Mouse (Mus musculus) liver, adult 2 months (tissue): ENCODE results near the gene Tpx2. TPM values are rescaled to one million over a fixed set of nuclear protein-coding genes. Genes with fewer than 3 reads are reported as not detected.

ENCODE experiments used
- DNase-seq: peaks from one replicate; pipeline ENCODE4 v3.0.0-alpha.2; 2011; ENCODE audit warnings: low read depth, low spot score; ENCODE audit errors: extremely low read depth
- H3K27ac ChIP-seq: fragments of 200-500 bp; replicated peaks from 2 replicates; pipeline ENCODE4 v1.5.1; 2012; ENCODE audit warnings: low read depth, mild to moderate bottlenecking, control low read depth, inconsistent platforms, low read length; ENCODE audit not compliant: insufficient read depth
- H3K27me3 ChIP-seq: fragments of 200-500 bp; 2 replicates; pipeline ENCODE4 v1.6.1; 2012; ENCODE audit warnings: mild to moderate bottlenecking, moderate library complexity, low read length, inconsistent platforms; ENCODE audit not compliant: control insufficient read depth, insufficient read depth
- H3K36me3 ChIP-seq: fragments of 200-500 bp; 2 replicates; pipeline ENCODE4 v1.6.1; 2012; ENCODE audit warnings: low read length, inconsistent platforms; ENCODE audit not compliant: control insufficient read depth, insufficient read depth
- H3K4me1 ChIP-seq: fragments of 200-500 bp; 2 replicates; pipeline ENCODE4 v1.6.1; 2011; ENCODE audit warnings: low read length; ENCODE audit not compliant: control insufficient read depth, insufficient read depth
- H3K4me3 ChIP-seq: fragments of 200-500 bp; 2 replicates; pipeline ENCODE4 v1.5.1; 2011; ENCODE audit warnings: low read depth, mild to moderate bottlenecking, control low read depth, low read length, moderate library complexity; ENCODE audit not compliant: insufficient read depth
- H3K79me2 ChIP-seq: fragments of 200-500 bp; 2 replicates; pipeline ENCODE4 v1.6.1; 2012; ENCODE audit warnings: inconsistent platforms, mild to moderate bottlenecking, low read length, moderate library complexity; ENCODE audit not compliant: control insufficient read depth, insufficient read depth
- H3K9ac ChIP-seq: fragments of 200-500 bp; 2 replicates; pipeline ENCODE4 v1.6.1; 2012; ENCODE audit warnings: low read depth, mild to moderate bottlenecking, control low read depth, inconsistent platforms, low read length
- CTCF ChIP-seq: fragments of 200-500 bp; IDR thresholded peaks from 2 replicates; pipeline ENCODE4 v1.5.1; 2011; ENCODE audit warnings: low read depth, low read length, control low read depth
- POLR2A ChIP-seq: fragments of 200-500 bp; IDR thresholded peaks from 2 replicates; pipeline ENCODE4 v1.6.1; 2011; ENCODE audit warnings: low read length, control low read depth; ENCODE audit not compliant: insufficient read depth; ENCODE audit errors: extremely low read depth
- WGBS: fragments of 180-500 bp; shearing (Covaris S2); methylation state at CpG from one replicate; pipeline ENCODE4 v1.1.7; 2018; 5-methylcytosine and 5-hydroxymethylcytosine counted together
- polyA plus RNA-seq: library from polyadenylated mRNA; depleted of rRNA; stranded (reverse); fragments of >200 nt; gene quantifications from 2 replicates; pipeline ENCODE4 v1.2.3, GENCODE M21; 2012
- total RNA-seq: library from RNA; depleted of rRNA; stranded (reverse); fragments of >200 nt; gene quantifications from 2 replicates; pipeline ENCODE4 v1.2.3, GENCODE M21; 2014

Gene Tpx2
- total and polyA plus RNA-seq, 2 experiments = 0.04 to 0.18 TPM

GRCm38 (mm10) chr2:152887230-152887629, 39.5 kb downstream of the Tpx2 start:
- H3K79me2 ChIP-seq = no peaks in the 10 kb centered on the region
- TF ChIP-seq CTCF = no peak
- no peak for TF ChIP-seq POLR2A
- WGBS = 92% methylated on average over 3 of the region's 3 CpGs
- H3K4me1 ChIP-seq = no peaks in the 10 kb centered on the region
- H3K9ac ChIP-seq = no peak overlapping the region
- no peak for DNase-seq
- no peaks in the 10 kb centered on the region for H3K36me3 ChIP-seq
- H3K4me3 ChIP-seq = no peak overlapping the region
- no peaks in the 10 kb centered on the region for H3K27me3 ChIP-seq
- H3K27ac ChIP-seq = no peak overlapping the region

DNA sequence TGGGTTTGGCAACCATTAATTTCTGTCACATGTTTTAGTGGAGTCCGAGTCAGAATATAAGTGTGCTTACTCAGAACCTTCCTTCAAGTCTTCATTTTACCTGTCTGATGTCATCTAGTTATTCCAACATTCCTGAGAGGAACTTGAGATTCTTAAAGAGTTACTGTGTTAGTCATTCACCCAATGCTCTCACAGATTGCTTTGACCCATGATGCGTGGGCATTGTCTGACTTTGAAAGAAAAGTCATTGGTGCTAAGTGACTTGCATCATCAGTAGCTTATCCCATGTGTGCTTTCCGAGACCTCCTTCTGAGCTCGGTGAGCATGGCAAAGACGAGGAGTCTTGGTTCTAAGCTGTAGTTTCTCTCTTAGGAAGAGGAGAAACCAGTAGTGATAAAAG, 41.0 kb downstream of the Tpx2 start:
- Histone ChIP-seq H3K27me3 (no peaks in the 10 kb centered on the region), H3K27ac (no peak overlapping the region), H3K4me1 (no peaks in the 10 kb centered on the region), H3K4me3 (no peak overlapping the region), H3K36me3 (no peaks in the 10 kb centered on the region), H3K79me2 (no peaks in the 10 kb centered on the region), H3K9ac (no peak overlapping the region)
- 97% methylated on average over 5 of the region's 5 CpGs for WGBS
- TF ChIP-seq POLR2A = no peak
- no peak for TF ChIP-seq CTCF
- DNase-seq = no peak

GRCm38 (mm10) chr2:152895834-152896233, 48.1 kb downstream of the Tpx2 start:
- WGBS = 94% methylated on average over 9 of the region's 9 CpGs
- no peaks in the 10 kb centered on the region for H3K36me3 ChIP-seq
- TF ChIP-seq CTCF (no peak), POLR2A (no peak)

DNA sequence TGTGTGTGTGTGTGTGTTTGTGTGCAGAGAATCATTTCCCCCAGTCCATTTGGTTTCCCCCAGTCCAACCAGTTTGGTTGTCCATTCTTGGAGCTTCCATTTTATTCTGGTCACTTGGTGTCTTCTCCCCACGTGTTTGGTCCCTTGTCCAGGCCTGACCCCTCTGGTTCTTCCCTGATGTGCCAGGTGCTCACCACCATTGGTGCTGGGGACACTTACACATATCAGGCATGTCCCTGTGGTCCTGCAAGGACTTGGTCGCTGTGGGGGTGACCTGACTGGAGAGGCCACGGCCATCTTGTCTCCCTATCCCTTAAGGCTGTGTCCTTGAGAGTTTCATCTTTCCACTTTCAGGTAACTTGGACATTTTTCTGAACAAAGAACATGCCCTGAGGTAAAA, 49.2 kb downstream of the Tpx2 start:
- DNase-seq = no peak
- Histone ChIP-seq H3K9ac (no peak overlapping the region), H3K4me3 (no peak overlapping the region), H3K4me1 (no peaks in the 10 kb centered on the region), H3K27ac (no peak overlapping the region), H3K36me3 (no peaks in the 10 kb centered on the region), H3K79me2 (no peaks in the 10 kb centered on the region), H3K27me3 (no peaks in the 10 kb centered on the region)
- WGBS = 84% methylated on average over 3 of the region's 3 CpGs
- TF ChIP-seq POLR2A = no peak
- no peak for TF ChIP-seq CTCF

More at GRCm38 (mm10) chr2:152895834-152896233, 48.1 kb downstream of the Tpx2 start:
- H3K79me2 ChIP-seq = no peaks in the 10 kb centered on the region
- no peak for DNase-seq
- no peaks in the 10 kb centered on the region for H3K27me3 ChIP-seq
- no peak overlapping the region for H3K9ac ChIP-seq
- H3K4me1 ChIP-seq = no peaks in the 10 kb centered on the region
- no peak overlapping the region for H3K4me3 ChIP-seq
- H3K27ac ChIP-seq = no peak overlapping the region

DNA sequence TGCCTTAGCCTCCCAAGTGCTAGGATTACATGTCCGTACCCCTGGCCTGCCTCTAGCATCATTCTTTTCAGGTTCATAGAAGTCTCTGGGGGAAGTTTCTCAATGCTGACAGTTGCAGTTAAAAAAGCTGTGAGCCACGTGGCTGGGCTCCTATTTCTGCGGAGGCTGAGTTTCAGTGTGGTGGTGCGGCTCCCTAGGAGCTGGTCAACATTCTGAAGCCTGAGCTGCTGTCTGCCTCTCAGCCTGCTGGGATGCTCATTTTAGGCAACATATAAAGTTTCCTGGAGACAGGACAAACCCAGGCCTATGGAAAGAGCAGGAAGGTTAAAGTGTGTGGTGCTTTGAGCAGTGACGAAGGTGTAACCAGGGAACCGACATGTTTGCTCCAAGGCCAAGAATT, 51.2 kb downstream of the Tpx2 start:
- TF ChIP-seq CTCF = no peak
- no peak for TF ChIP-seq POLR2A
- no peak overlapping the region for H3K27ac ChIP-seq
- WGBS = 90% methylated on average over 6 of the region's 6 CpGs

DNA sequence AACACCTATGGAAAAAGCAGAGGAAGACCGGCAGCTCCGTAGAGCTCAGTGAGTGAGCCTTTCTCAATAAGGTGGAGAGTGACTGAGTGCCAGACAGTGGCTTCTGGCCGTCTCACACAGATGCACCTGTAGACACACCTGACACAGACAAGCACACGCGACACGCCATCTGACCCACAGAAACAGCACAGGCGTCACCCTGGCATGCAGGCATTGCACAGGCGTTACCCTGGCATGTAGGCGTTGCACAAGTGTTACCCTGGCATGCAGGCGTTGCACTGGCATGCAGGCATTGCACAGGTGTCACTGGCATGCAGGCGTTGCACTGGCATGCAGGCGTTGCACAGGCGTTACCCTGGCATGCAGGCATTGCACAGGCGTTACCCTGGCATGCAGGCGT, 53.5 kb downstream of the Tpx2 start:
- Histone ChIP-seq H3K9ac (no peak overlapping the region), H3K4me3 (no peak overlapping the region), H3K36me3 (no peaks in the 10 kb centered on the region), H3K27ac (no peak overlapping the region), H3K27me3 (no peaks in the 10 kb centered on the region), H3K4me1 (no peaks in the 10 kb centered on the region), H3K79me2 (no peaks in the 10 kb centered on the region)
- WGBS = 92% methylated on average over 15 of the region's 15 CpGs
- no peak for TF ChIP-seq CTCF
- TF ChIP-seq POLR2A = no peak
- no peak for DNase-seq

More for the DNA sequence above, 51.2 kb downstream of the Tpx2 start:
- no peaks in the 10 kb centered on the region for H3K36me3 ChIP-seq
- no peak for DNase-seq
- H3K79me2 ChIP-seq = no peaks in the 10 kb centered on the region
- H3K4me1 ChIP-seq = no peaks in the 10 kb centered on the region
- H3K27me3 ChIP-seq = no peaks in the 10 kb centered on the region
- no peak overlapping the region for H3K4me3 ChIP-seq
- no peak overlapping the region for H3K9ac ChIP-seq
